Mouse (Mus musculus) embryonic fibroblast, embryonic 13.5 days (primary cell): ENCODE results near the gene Trpm2. TPM values are rescaled to one million over a fixed set of nuclear protein-coding genes. Genes with fewer than 3 reads are reported as not detected.
A peak's percentile ranks its signal among the peaks of the same experiment; 100 is the strongest.

Source experiments
- H3K27ac ChIP-seq: 2 replicates; pipeline ENCODE4 v1.5.1; 2012; ENCODE audit warnings: low read length, control low read depth, inconsistent platforms; ENCODE audit not compliant: insufficient read depth
- H3K4me1 ChIP-seq: 2 replicates; pipeline ENCODE4 v1.6.1; 2011; ENCODE audit warnings: low read length; ENCODE audit not compliant: control insufficient read depth, insufficient read depth
- H3K4me3 ChIP-seq: 2 replicates; pipeline ENCODE4 v1.5.1; 2011; ENCODE audit warnings: mild to moderate bottlenecking, control low read depth, low read length; ENCODE audit not compliant: insufficient read depth
- CTCF ChIP-seq: IDR thresholded peaks from 2 replicates; pipeline ENCODE4 v1.5.1; 2011; ENCODE audit warnings: mild to moderate bottlenecking, control low read depth, low read length, moderate library complexity, borderline replicate concordance; ENCODE audit not compliant: insufficient read depth
- POLR2A ChIP-seq: IDR thresholded peaks from 2 replicates; pipeline ENCODE4 v1.6.1; 2011; ENCODE audit warnings: low read depth, mild to moderate bottlenecking, control low read depth, low read length, moderate library complexity
- polyA plus RNA-seq: library from polyadenylated mRNA; stranded (reverse); fragments of >200 nt; gene quantifications from 2 replicates; pipeline ENCODE4 v1.2.4, GENCODE M21; 2011; ENCODE audit warnings: low read depth; ENCODE audit not compliant: missing spikeins, insufficient read length

The Trpm2 gene
- polyA plus RNA-seq, 1 experiment, result not detected

- Histone ChIP-seq H3K4me1 (no peaks in the 10 kb centered on the region), H3K4me3 (no peak overlapping the region), H3K27ac (no peak overlapping the region)
- TF ChIP-seq POLR2A (no peak), CTCF (no peak)
These were observed 90.1 kb downstream of the Trpm2 start for GRCm38 (mm10) chr10:77880305-77880704.

- Histone ChIP-seq H3K4me3 (no peak overlapping the region), H3K4me1 (no peaks in the 10 kb centered on the region), H3K27ac (no peak overlapping the region)
- no peak for TF ChIP-seq POLR2A
- TF ChIP-seq CTCF, result peak; percentile 33; the same call in 1 of the 2 replicates
These were observed 91.4 kb downstream of the Trpm2 start for GRCm38 (mm10) chr10:77878985-77879384.

- no peak overlapping the region for H3K27ac ChIP-seq
- H3K4me1 ChIP-seq, result no peaks in the 10 kb centered on the region
- TF ChIP-seq CTCF (no peak), POLR2A (no peak)
- H3K4me3 ChIP-seq, result no peak overlapping the region
These were observed 100.7 kb downstream of the Trpm2 start for GRCm38 (mm10) chr10:77869651-77870050.

GRCm38 (mm10) chr10:77867546-77867945, 102.8 kb downstream of the Trpm2 start:
- TF ChIP-seq POLR2A (no peak), CTCF (no peak)

GRCm38 (mm10) chr10:77864762-77865143, 105.6 kb downstream of the Trpm2 start:
- Histone ChIP-seq H3K4me1 (no peaks in the 10 kb centered on the region), H3K4me3 (no peak overlapping the region), H3K27ac (no peak overlapping the region)
- TF ChIP-seq CTCF (no peak), POLR2A (no peak)

More at GRCm38 (mm10) chr10:77867546-77867945, 102.8 kb downstream of the Trpm2 start:
- no peak overlapping the region for H3K27ac ChIP-seq
- H3K4me3 ChIP-seq, result no peak overlapping the region
- H3K4me1 ChIP-seq, result no peaks in the 10 kb centered on the region

GRCm38 (mm10) chr10:77864067-77864761, 106.1 kb downstream of the Trpm2 start:
- no peak for TF ChIP-seq CTCF
- no peak for TF ChIP-seq POLR2A
- no peak overlapping the region for H3K27ac ChIP-seq

GRCm38 (mm10) chr10:77861675-77862074, 108.7 kb downstream of the Trpm2 start, which contains the start of gene Gm3285:
Gene Gm3285, plus strand, starts transcription at chr10:77861975.
- TF ChIP-seq POLR2A (no peak), CTCF (no peak)
- H3K4me3 ChIP-seq, result no peak within 1 kb of the TSS
- no peaks in the 10 kb centered on the region for H3K4me1 ChIP-seq
- no peak within 1 kb of the TSS for H3K27ac ChIP-seq

More at GRCm38 (mm10) chr10:77864067-77864761, 106.1 kb downstream of the Trpm2 start:
- Histone ChIP-seq H3K4me3 (no peak overlapping the region), H3K4me1 (no peaks in the 10 kb centered on the region)

Other genes with a start within 250 kb of the Trpm2 start
- gene Krtap12-1, start 250.0 kb downstream of the Trpm2 start, polyA plus RNA-seq, result not detected in 2 replicates
- gene Gm10100, start 244.1 kb downstream of the Trpm2 start, polyA plus RNA-seq, result not detected in 2 replicates
- not detected in 2 replicates for gene Gm18596, start 227.9 kb downstream of the Trpm2 start, polyA plus RNA-seq
- gene Gm9736, start 219.2 kb downstream of the Trpm2 start, polyA plus RNA-seq, result not detected in 2 replicates
- not detected in 2 replicates for gene Gm3233, start 210.9 kb downstream of the Trpm2 start, polyA plus RNA-seq
- not detected in 2 replicates for gene Gm3238, start 199.2 kb downstream of the Trpm2 start, polyA plus RNA-seq
- not detected in 2 replicates for gene Gm7138, start 193.6 kb downstream of the Trpm2 start, polyA plus RNA-seq
- gene Gm3250, start 188.0 kb downstream of the Trpm2 start, polyA plus RNA-seq, result not detected in 2 replicates
- gene Gm7137, start 182.4 kb downstream of the Trpm2 start, polyA plus RNA-seq, result not detected in 2 replicates
- gene Gm9639, start 175.5 kb downstream of the Trpm2 start, polyA plus RNA-seq, result not detected in 2 replicates
- not detected in 2 replicates for gene Gm19668, start 171.4 kb downstream of the Trpm2 start, polyA plus RNA-seq
- not detected in 2 replicates for gene Gm9507, start 158.7 kb downstream of the Trpm2 start, polyA plus RNA-seq
- gene Gm2696, start 155.9 kb downstream of the Trpm2 start, polyA plus RNA-seq, result not detected in 2 replicates
- gene Krtap10-4, start 143.5 kb downstream of the Trpm2 start, polyA plus RNA-seq, result not detected in 2 replicates
- not detected in 2 replicates for gene Krtap10-10, start 134.6 kb downstream of the Trpm2 start, polyA plus RNA-seq
- gene Gm36176, start 123.8 kb downstream of the Trpm2 start, polyA plus RNA-seq, result not detected in 2 replicates
- gene Gm10318, start 117.7 kb downstream of the Trpm2 start, polyA plus RNA-seq, result not detected in 2 replicates
- not detected in 2 replicates for gene Gm3285, start 108.6 kb downstream of the Trpm2 start, polyA plus RNA-seq
- 1.8 and 1.9 TPM in 2 replicates for gene Lrrc3, start 68.0 kb downstream of the Trpm2 start, polyA plus RNA-seq
- gene 1810043G02Rik, start 8.0 kb upstream of the Trpm2 start, polyA plus RNA-seq, result 10.5 and 11.9 TPM in 2 replicates
- 46.8 and 59.8 TPM in 2 replicates for gene Pfkl, start 39.5 kb upstream of the Trpm2 start, polyA plus RNA-seq
- 0.45 and 1.6 TPM in 2 replicates for gene Dnmt3l, start 71.4 kb upstream of the Trpm2 start, polyA plus RNA-seq
- not detected in 2 replicates for gene Aire, start 73.0 kb upstream of the Trpm2 start, polyA plus RNA-seq
- gene Icosl, start 98.7 kb upstream of the Trpm2 start, polyA plus RNA-seq, result 0.98 TPM in 1 of 2 replicates, not detected in the other
- 26.5 and 28.8 TPM in 2 replicates for gene D10Jhu81e, start 199.2 kb upstream of the Trpm2 start, polyA plus RNA-seq
- gene Pwp2, start 214.6 kb upstream of the Trpm2 start, polyA plus RNA-seq, result 9.1 and 10.8 TPM in 2 replicates